Mouse (Mus musculus) G1E (cell line): ENCODE data around the gene Hfe.

Source experiments
- CTCF ChIP-seq: IDR thresholded peaks from 2 replicates; pipeline ENCODE4 v1.5.1; 2012; ENCODE audit warnings: low read depth, low read length, inconsistent platforms, mixed read lengths
- GATA1 ChIP-seq: IDR thresholded peaks from 2 replicates; pipeline ENCODE4 v1.6.1; 2012; ENCODE audit warnings: borderline replicate concordance, low read length, inconsistent platforms, mixed read lengths
- GATA2 ChIP-seq: IDR thresholded peaks from 2 replicates; pipeline ENCODE4 v1.6.1; 2012; ENCODE audit warnings: low read depth, low read length, inconsistent platforms, borderline replicate concordance
- TAL1 ChIP-seq: conservative IDR thresholded peaks from 2 replicates; pipeline ENCODE4 v1.6.1; 2012; ENCODE audit warnings: low read depth, low read length, inconsistent platforms, mixed read lengths

GRCm38 (mm10) chr13:23743215-23743614, 32.6 kb upstream of the Hfe start:
- TF ChIP-seq CTCF (no peak), GATA1 (no peak), TAL1 (no peak), GATA2 (no peak)
